Mouse (Mus musculus) hindbrain, postnatal 0 days (tissue): ENCODE results near the gene Ankrd13b. TPM values are rescaled to one million over a fixed set of nuclear protein-coding genes. Genes with fewer than 3 reads are reported as not detected.

Source experiments
- ATAC-seq: fragments of 200-750 bp; cut with Nextera tagmentation; 2 replicates; pipeline ENCODE4 v1.8.0; 2017; ENCODE audit warnings: mild to moderate bottlenecking, moderate TSS enrichment, moderate library complexity
- DNase-seq: peaks from one replicate; pipeline ENCODE4 v3.0.0-alpha.2; 2015; ENCODE audit warnings: low spot score
- H3K27ac ChIP-seq: fragments of 300-500 bp; sonication (generic); 2 replicates; pipeline ENCODE4 v1.5.1; 2014; ENCODE audit warnings: mild to moderate bottlenecking
- H3K27me3 ChIP-seq: fragments of 300-500 bp; sonication (generic); 2 replicates; pipeline ENCODE4 v1.6.1; 2014; ENCODE audit warnings: low read length, mixed read lengths; ENCODE audit not compliant: insufficient read depth
- H3K36me3 ChIP-seq: fragments of 300-500 bp; sonication (generic); 2 replicates; pipeline ENCODE4 v1.6.1; 2014; ENCODE audit warnings: low read length, mixed read lengths; ENCODE audit not compliant: insufficient read depth
- H3K4me1 ChIP-seq: fragments of 300-500 bp; sonication (generic); 2 replicates; pipeline ENCODE4 v1.6.1; 2014; ENCODE audit warnings: antibody characterized with exemption, low read length, mixed read lengths; ENCODE audit not compliant: insufficient read depth
- H3K4me2 ChIP-seq: fragments of 300-500 bp; sonication (generic); 2 replicates; pipeline ENCODE4 v1.6.1; 2014; ENCODE audit warnings: low read depth, mild to moderate bottlenecking, low read length, moderate library complexity, mixed read lengths
- H3K4me3 ChIP-seq: fragments of 300-500 bp; sonication (generic); 2 replicates; pipeline ENCODE4 v1.5.1; 2014; ENCODE audit warnings: low read length
- H3K9ac ChIP-seq: fragments of 300-500 bp; sonication (generic); replicated peaks from 2 replicates; pipeline ENCODE4 v1.6.1; 2014; ENCODE audit warnings: mild to moderate bottlenecking, low read length, moderate library complexity, mixed read lengths
- H3K9me3 ChIP-seq: fragments of 300-500 bp; sonication (generic); 2 replicates; pipeline ENCODE4 v1.6.1; 2016; ENCODE audit warnings: low read length, mixed read lengths
- CTCF ChIP-seq: IDR thresholded peaks from 2 replicates; pipeline ENCODE4 v1.5.1; 2016; ENCODE audit warnings: antibody characterized with exemption, control low read depth, low read depth
- WGBS: fragments of 180-500 bp; shearing (Covaris S2); extraction: QIAGEN DNeasy Blood & Tissue Kit; methylation state at CpG from one replicate; pipeline ENCODE4 v1.1.7; 2014; 5-methylcytosine and 5-hydroxymethylcytosine counted together
- polyA plus RNA-seq: library from polyadenylated mRNA; unstranded; fragments of >200 nt; fragmentation: Nextera tagmentation; extraction: Ambion mirVana; gene quantifications from 2 replicates; pipeline ENCODE4 v1.2.1, GENCODE M21; 2015
- total RNA-seq: library from RNA; depleted of rRNA; stranded (reverse); fragments of >200 nt; gene quantifications from 2 replicates; pipeline ENCODE4 v1.2.3, GENCODE M21; 2014

The Ankrd13b gene
- total and polyA plus RNA-seq, 2 experiments from 2014 or later = 30.6 to 77.1 TPM

DNA sequence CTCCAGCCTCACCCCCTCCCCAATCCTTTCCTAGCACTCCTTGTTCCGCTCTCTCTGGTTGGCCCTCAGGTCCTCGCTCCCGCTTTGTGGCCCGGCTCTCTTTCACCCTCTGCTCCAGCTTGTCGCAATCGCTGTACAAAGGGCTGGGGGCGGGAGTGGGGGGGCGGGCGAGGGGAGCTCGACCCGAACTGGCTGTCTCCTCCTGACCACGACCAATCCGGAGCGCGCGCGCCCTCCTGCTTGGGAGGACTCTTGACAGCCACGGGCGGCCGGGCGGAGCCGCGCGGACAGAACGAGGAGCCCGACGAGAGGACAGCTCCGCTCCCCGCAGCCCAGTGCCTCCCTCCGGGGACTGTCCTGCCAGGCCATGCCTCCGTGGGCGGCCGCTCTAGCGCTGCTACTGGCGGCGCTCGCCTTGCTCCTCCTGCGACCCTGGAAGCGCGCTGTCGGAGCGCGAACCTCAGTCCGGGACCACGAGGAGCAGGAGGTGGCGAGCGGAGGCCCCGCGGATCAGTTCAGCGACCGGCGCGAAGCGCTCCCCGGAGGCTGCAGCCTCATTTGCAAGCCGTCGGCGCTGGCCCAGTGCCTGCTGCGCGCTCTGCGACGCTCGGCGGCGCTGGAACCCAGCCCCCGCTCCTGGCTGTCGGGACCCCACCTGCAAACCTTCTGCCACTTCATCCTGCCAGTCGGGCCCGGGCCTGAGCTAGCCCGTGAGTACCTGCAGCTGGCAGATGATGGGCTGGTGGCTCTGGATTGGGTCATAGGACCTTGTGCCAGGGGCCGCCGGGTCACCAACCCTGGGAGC lies 25.6 kb upstream of the Ankrd13b start, which contains the start of gene Abhd15:
TSS of gene Abhd15 (plus strand) at position 290 of the 805 bp plus-strand sequence.
- no peak for TF ChIP-seq CTCF
- Histone ChIP-seq H3K36me3 (no peaks in the 10 kb centered on the region), H3K27me3 (peaks cover 12% of the 10 kb centered on the region; the same call in 1 of the 2 replicates), H3K4me1 (peaks cover 8% of the 10 kb centered on the region; the same call in 1 of the 2 replicates), H3K4me3 (peak within 1 kb of the TSS; percentile 47), H3K9ac (peak within 1 kb of the TSS; percentile 37; the same call in 1 of the 2 replicates), H3K27ac (peak within 1 kb of the TSS; percentile 48; the same call in 1 of the 2 replicates), H3K4me2 (peak within 1 kb of the TSS; percentile 78), H3K9me3 (no peaks in the 10 kb centered on the region)
- ATAC-seq = peak; percentile 70
- 2% methylated on average over 69 of the region's 72 CpGs for WGBS
- DNase-seq = peak; percentile 78

DNA sequence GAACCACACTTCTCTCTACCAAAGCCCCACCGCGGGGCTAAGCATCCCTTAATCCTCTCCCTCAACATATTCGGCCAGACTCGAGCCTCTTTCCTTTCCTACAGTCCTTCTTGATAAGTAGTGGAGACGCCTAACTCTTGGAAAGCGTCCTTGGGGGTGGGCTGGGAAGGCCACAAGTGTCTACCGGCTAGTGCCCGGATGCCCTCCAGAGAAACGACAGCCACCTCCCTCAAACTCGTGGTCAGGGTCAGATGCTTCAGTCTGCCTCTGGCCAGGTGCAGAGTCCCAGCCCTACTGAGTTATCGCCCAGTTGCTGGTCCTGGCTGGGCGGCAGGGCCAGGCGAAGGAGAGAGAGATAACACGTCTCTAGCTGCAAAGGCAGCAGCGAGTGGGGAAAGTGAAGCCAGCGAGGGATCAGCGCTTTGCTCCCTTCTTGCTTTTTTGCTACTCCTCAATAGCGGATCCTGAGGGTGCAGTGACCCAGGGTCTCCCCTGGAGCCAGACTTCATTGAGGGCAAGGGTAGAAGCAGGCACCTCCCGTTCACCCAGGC lies 24.9 kb upstream of the Ankrd13b start:
- no peak for DNase-seq
- Histone ChIP-seq H3K27ac (peak overlapping the region; percentile 48; the same call in 1 of the 2 replicates), H3K4me2 (peak overlapping the region; percentile 78), H3K4me3 (peak overlapping the region; percentile 47), H3K36me3 (no peaks in the 10 kb centered on the region), H3K27me3 (peaks cover 12% of the 10 kb centered on the region; the same call in 1 of the 2 replicates), H3K4me1 (peaks cover 8% of the 10 kb centered on the region; the same call in 1 of the 2 replicates), H3K9ac (0 out of 2 replicates have a peak overlapping the region, but pooled peaks have one; percentile 37), H3K9me3 (no peaks in the 10 kb centered on the region)
- WGBS = 8% methylated on average over 19 of the region's 19 CpGs
- TF ChIP-seq CTCF = no peak
- no peak for ATAC-seq

DNA sequence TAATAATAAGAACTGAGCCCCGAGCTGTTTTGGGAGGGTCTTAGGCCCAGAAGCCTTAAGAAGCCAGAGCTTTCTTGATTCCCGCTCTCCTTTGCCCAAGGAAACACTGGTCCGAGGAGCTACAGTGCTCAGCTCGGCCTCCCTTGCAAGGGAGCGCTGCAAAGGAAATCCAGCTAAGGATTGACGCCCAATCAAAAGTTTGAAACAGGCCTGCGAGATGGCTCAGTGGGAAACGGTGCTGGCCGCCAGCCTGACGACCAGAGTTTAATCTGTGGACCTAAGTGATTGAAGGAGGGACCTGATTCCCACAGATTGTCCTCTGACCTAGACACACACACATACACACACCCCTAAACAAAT lies 24.3 kb upstream of the Ankrd13b start:
- Histone ChIP-seq H3K4me3 (peak overlapping the region; percentile 63), H3K36me3 (no peaks in the 10 kb centered on the region), H3K4me2 (peak overlapping the region; percentile 96), H3K27ac (peak overlapping the region; percentile 46; the same call in 1 of the 2 replicates), H3K9me3 (no peaks in the 10 kb centered on the region), H3K9ac (peak overlapping the region; percentile 28; the same call in 1 of the 2 replicates), H3K4me1 (peaks cover 8% of the 10 kb centered on the region; the same call in 1 of the 2 replicates), H3K27me3 (peaks cover 12% of the 10 kb centered on the region; the same call in 1 of the 2 replicates)
- TF ChIP-seq CTCF = no peak
- WGBS = 11% methylated on average over 10 of the region's 10 CpGs
- DNase-seq = no peak
- no peak for ATAC-seq

DNA sequence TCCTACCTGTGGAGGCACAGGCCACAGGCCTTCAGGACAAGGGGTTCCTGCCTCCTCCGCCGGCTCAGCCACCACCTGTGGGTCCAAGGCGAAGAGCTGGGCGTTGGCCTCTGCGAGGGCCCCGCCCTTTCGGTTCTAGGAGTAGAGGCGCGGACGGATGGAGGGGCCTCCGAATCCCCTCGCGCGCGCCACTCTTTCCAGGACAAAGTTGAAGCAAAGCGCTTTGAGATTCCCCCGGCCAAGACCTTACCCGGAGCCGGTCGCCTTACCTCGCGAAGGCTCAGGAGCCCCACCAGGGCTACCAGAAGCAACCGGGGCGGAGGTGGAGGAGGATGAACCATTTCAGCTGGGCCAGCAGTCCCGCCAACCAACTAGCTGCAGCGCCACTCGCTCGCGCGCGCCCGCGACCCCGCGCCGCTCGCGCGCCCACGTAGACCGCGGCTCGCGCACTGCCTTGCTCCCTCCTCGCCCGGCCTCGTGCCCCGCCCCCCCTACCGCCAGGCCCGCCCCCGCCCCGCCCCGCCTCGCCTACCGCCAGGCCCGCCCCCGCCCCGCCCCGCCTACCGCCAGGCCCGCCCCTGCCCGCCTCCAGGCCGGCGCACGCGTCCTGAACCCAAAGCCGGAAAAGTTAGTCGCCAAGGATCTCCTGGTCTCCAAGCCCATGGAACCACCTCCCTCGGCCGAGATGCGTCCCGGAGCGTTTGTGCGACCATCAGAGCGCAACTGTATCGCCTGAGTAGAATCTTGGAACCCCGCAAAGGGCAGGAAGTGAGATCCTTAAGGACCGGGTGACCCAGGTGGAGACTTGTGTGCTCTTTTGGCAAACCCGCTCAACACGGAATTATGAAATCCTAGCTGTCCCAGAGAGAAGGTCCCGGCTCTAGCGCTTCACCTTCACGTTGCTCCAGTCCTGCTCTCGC lies 23.7 kb upstream of the Ankrd13b start:
- H3K36me3 ChIP-seq = no peaks in the 10 kb centered on the region
- H3K4me2 ChIP-seq = peak overlapping the region; percentile 96
- H3K4me1 ChIP-seq = peaks cover 12% of the 10 kb centered on the region; the same call in 1 of the 2 replicates
- DNase-seq = peak; percentile 91
- TF ChIP-seq CTCF = no peak
- ATAC-seq = peak; percentile 77
- peak overlapping the region; percentile 63 for H3K4me3 ChIP-seq
- H3K27me3 ChIP-seq = peaks cover 12% of the 10 kb centered on the region; the same call in 1 of the 2 replicates
- under 1% methylated on average over 72 of the region's 84 CpGs for WGBS
- H3K27ac ChIP-seq = peak overlapping the region; percentile 46; the same call in 1 of the 2 replicates
- H3K9me3 ChIP-seq = no peaks in the 10 kb centered on the region
- peak overlapping the region; percentile 58 for H3K9ac ChIP-seq

DNA sequence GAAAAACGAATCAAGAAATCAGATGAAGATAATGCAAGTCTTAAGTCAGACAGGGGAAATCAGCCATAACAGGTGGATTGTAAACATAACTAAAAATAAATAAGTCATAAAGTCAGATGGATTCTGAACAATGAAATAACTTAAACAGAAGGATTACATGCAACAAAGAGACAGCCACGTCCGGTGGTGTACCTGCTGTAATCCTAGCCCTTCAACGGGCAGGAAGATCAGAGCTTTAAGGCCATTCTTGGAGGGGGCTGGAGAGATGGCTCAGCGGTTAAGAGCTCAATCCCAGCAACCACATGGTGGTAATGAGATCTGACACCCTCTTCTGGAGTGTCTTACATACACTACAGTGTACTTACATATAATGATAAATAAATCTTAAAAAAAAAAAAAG lies 21.9 kb upstream of the Ankrd13b start:
- Histone ChIP-seq H3K4me2 (no peak overlapping the region), H3K4me1 (peaks cover 13% of the 10 kb centered on the region; the same call in 1 of the 2 replicates), H3K4me3 (no peak overlapping the region), H3K9me3 (no peaks in the 10 kb centered on the region), H3K36me3 (peaks cover 8% of the 10 kb centered on the region), H3K27ac (no peak overlapping the region), H3K27me3 (peaks cover 8% of the 10 kb centered on the region; the same call in 1 of the 2 replicates), H3K9ac (no peak overlapping the region)
- TF ChIP-seq CTCF = no peak
- no peak for ATAC-seq
- WGBS = 81% methylated on average over 5 of the region's 5 CpGs
- DNase-seq = no peak
